Mouse (Mus musculus) left cerebral cortex, adult 8-10 months (tissue): ENCODE measurements around the gene Abcb1a. TPM values are rescaled to one million over a fixed set of nuclear protein-coding genes. Genes with fewer than 3 reads are reported as not detected.
"Not testable (repeated sequence)": the region's sequence is repeated elsewhere in the genome, so short reads cannot be mapped to it uniquely, and the experiment has no call there.

Source experiments
- DNase-seq, 2 experiments: peaks; one replicate each; pipeline ENCODE4 v3.0.0; 2022; ENCODE audit warnings: low spot score in 2 of 2
- total RNA-seq, 4 experiments: library from RNA; stranded (reverse); gene quantifications; 2 replicates each; pipeline ENCODE4 v1.2.4; 2022

Abcb1a gene
- total RNA-seq, 4 experiments from 2014 or later, result 20.3 to 21.4 (median 20.8) TPM

GRCm38 (mm10) chr5:8722867-8723266 is 63.0 kb downstream of the Abcb1a start:
- DNase-seq, result no peak

DNA sequence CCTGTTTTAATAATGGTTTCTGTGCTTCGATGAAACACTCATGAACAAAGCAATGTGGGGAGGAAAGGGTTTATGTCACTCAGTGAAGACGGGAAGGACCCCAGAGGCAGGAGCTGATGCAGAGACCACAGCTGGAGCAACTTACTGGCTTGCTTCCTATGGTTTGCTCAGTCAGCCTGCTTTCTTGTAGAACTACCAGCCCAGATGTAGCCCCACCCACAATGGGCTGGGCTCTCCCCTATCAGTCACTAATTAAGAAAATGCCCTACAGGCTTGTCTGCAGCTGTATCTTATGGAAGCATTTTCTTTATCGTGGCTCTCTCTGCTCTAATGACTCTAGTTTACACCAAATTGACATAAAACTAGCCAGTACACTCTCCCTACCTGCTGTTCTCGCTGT is 67.9 kb downstream of the Abcb1a start:
- no peak for DNase-seq

DNA sequence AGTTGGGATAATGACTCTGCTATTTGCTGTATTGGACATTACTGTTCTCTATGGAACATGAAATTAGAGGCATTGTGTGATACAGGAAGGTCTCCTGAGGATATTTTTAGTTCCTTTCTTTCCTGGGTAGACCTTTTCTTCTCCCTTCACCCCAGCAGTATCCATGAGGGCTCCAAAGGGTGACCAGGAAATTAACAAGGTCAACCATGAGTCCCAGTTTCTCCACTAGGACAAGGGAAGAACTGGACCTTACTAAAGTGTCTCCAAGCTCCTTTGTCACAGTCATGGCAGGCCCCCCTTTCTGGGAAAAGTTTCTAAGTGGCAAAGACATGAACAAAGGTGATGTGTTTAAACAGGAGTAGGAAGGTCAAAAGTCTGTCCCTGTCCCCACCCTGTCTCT is 72.8 kb downstream of the Abcb1a start:
- DNase-seq, result no peak

- DNase-seq, result not testable (repeated sequence)
These were observed 73.4 kb downstream of the Abcb1a start for GRCm38 (mm10) chr5:8733307-8733706.

GRCm38 (mm10) chr5:8736389-8736788 is 76.5 kb downstream of the Abcb1a start:
- no peak for DNase-seq

DNA sequence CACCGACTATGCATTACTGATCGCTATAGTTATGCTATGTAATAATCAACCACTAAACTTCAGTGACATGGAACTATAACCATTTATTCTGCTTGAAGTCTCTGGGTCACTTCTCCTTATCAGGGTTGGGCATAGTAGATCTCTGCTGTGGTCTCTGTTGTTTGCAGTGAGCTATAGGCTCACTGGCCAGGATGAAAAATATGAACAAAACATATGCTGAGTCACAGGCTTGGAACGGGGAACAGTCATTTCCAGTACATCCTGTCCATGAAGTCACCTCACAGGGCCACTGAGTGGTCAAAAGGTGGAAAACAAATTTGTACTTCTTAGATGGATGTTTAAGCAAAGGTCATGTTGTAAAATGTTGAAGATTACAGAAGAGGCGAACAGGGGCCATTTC is 77.2 kb downstream of the Abcb1a start:
- DNase-seq, result no peak

DNA sequence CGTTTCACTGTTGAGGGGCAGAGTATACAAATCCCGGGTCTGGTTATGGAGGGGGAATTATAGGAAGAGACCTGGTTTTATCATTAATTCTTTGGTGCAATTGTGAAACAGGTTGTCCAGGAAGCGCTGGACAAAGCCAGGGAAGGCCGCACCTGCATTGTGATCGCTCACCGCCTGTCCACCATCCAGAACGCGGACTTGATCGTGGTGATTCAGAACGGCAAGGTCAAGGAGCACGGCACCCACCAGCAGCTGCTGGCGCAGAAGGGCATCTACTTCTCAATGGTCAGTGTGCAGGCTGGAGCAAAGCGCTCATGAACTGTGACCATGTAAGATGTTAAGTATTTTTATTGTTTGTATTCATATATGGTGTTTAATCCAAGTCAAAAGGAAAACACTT is 87.4 kb downstream of the Abcb1a start:
- DNase-seq, result not testable (repeated sequence)

GRCm38 (mm10) chr5:8772866-8773265 is 113.0 kb downstream of the Abcb1a start:
- no peak for DNase-seq

GRCm38 (mm10) chr5:8778311-8778710 is 118.4 kb downstream of the Abcb1a start:
- DNase-seq, result no peak

DNA sequence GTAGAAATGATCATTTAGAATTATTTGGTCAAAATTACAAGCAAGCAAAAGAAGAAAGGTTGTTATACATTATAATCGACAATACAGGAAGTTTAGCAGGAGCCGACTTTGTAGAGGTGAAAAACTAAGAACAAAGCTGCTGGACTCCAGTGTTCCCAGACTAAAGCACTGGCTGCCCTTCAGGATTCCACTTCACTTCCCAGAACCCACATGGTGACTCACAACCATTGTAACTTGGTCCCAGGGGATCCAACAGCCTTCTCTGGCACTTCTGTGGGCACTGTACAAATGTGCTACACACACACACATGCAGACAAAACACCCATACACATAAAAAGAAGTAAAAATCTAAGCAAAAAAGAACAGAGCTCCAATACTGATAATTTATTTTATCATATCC is 118.9 kb downstream of the Abcb1a start:
- no peak for DNase-seq

- no peak for DNase-seq
These were observed 132.4 kb downstream of the Abcb1a start for GRCm38 (mm10) chr5:8792281-8792680.

Other genes with a start within 250 kb of the Abcb1a start
- gene Dbf4, start 237.4 kb upstream of the Abcb1a start, total RNA-seq, result 1 to 10 TPM; 1.8 to 2.0 (median 1.9) TPM
- gene Slc25a40, start 237.2 kb upstream of the Abcb1a start, total RNA-seq, result 10 to 100 TPM; 11.7 to 15.2 (median 14.3) TPM
- 10 to 100 TPM; 33.8 to 39.3 (median 37.0) TPM for gene Rundc3b, start 37.1 kb upstream of the Abcb1a start, total RNA-seq
- 1 to 10 TPM; 2.3 to 8.7 (median 4.0) TPM for gene Abcb1b, start 138.1 kb downstream of the Abcb1a start, total RNA-seq
- gene Abcb4, start 233.6 kb downstream of the Abcb1a start, total RNA-seq, result 1 to 10 TPM; 4.7 to 5.5 (median 4.9) TPM